Mouse (Mus musculus): ENCODE results near the gene Gm7247. TPM values are rescaled to one million over a fixed set of nuclear protein-coding genes. Genes with fewer than 3 reads are reported as not detected.
"Not testable (repeated sequence)": the region's sequence is repeated elsewhere in the genome, so short reads cannot be mapped to it uniquely, and the experiment has no call there.

Gm7247 gene
- total RNA-seq (2021) = not detected
- long read RNA-seq, experiment 1 = 0 reads
- long read RNA-seq, experiment 2 = 0 reads

DNA sequence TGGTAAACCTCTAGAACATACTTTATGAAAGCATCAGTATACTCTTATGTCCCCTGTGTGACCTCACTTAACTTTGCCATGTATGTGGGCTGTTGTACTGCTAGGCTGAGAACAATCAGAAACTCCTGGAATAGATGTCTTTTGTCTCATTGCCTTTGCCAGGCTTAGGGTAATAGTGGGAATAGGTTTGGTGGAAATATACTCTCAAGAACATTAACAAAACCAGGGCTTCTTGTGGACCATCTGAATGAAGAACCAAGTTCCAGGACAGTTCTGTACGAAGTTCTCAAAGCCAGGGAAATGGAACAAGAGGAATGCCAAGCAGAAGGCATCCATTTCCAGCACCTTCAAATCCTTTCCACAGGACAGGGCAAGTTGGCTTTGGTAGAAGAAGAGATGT is at the start of gene Gm7247:
TSS of gene Gm7247 (plus strand) at position 301 of the 400 bp plus-strand sequence.
- intact Hi-C loops (cut with DNase I) = no loop called here
- DNase-seq = no peak

DNA sequence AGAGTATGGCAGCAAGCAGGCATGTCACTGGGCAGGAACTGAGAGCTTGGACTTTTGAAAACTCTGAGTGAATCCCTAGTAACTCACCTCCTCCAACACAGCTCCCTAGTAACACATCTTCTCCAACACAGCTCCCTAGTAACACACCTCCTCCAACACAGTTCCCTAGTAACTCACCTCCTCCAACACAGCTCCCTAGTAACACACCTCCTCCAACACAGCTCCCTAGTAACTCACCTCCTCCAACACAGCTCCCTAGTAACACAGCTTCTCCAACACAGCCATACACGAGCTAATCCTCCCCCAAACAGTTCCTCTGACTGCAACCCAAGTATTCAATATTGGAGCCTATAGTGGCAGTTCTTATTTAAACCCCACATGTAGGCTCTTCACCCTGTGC is 37.6 kb upstream of the Gm7247 start:
- intact Hi-C loops (cut with DNase I) = no loop called here
- DNase-seq = no peak

DNA sequence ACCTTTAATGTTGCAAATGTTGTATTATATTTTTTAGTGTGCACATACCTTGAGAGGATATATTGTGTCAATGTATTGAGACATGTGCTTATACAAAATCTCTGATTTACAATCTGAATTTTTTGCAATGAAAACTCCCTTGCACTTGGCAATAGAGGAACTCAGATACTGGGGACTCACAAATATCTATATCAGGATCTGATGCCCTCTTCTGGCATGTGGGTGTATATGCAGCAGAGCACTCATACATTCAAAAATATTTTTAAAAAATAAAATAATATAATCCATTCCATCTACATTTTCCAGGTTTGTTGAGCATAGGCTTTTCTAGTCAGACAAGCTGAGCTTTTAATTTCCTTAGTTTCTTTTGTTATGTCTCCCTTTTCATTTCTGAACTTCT is 15.5 kb upstream of the Gm7247 start:
- no peak for DNase-seq
- intact Hi-C loops (cut with DNase I) = no loop called here

GRCm38 (mm10) chr14:51358111-51358982 is 3.2 kb upstream of the Gm7247 start:
- no peak for DNase-seq
- intact Hi-C loops (cut with DNase I) = no loop called here

DNA sequence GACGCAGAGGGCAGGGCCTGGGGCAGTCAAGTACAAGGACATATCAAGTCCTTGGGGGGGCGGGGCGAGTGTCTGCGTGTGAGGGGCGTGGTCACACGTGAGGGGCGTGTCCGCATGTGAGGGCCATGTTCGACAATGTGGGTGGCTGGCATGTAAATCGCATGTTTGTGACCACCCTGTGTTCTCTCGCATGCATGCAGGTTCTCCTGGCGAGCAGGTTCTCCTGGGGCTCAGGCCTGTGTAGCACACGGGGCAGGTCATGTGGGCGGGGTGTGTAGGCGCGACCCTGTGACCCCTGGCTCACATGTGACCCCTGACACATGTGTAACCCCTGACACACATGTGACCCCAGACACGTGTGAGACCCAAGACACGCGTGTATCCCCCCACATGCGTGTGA is 21.2 kb downstream of the Gm7247 start:
- intact Hi-C loops (cut with DNase I) = no loop called here
- DNase-seq = no peak

- intact Hi-C loops (cut with DNase I) = no loop called here
- no peak for DNase-seq
Observed at GRCm38 (mm10) chr14:51384351-51384750, 22.8 kb downstream of the Gm7247 start.

DNA sequence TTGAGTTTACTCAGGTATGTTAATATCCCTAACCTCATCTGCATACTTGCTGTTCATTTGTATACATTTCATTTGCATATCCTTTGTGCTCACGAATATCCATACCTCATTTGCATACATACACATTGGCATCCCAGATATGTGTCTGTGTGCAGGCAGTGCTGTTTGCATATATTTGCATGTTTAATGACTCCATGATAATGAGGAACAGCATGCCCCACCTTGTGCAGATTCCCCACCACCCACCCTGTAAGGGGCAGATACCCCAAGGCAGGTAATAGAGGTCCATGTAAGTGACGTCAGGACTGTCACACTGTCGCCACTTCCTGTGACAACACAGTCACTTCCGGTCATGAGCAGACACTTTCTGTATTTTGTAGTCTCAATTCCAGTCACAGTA is 24.2 kb downstream of the Gm7247 start:
- no peak for DNase-seq
- intact Hi-C loops (cut with DNase I) = no loop called here

GRCm38 (mm10) chr14:51387768-51388167 is 26.2 kb downstream of the Gm7247 start:
- DNase-seq = no peak
- intact Hi-C loops (cut with DNase I) = no loop called here

DNA sequence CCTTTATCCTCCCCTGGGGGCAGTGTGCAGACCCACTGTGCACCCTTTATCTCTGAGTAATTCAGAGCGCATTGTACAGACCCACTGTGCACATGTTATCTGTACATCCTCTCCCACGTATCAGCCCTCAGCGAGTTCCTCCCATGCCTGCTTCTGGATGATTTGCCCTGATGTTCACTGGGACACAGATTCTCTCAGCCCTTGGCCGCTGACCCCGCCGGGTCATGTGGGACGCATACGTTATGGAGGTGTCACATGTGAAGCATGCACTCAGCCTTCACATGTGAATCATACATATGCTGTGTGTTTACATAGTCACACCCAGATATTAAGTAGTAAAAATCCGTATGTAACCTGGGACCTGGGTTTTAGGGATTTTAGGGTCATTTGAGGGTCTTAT is 26.7 kb downstream of the Gm7247 start:
- no peak for DNase-seq

DNA sequence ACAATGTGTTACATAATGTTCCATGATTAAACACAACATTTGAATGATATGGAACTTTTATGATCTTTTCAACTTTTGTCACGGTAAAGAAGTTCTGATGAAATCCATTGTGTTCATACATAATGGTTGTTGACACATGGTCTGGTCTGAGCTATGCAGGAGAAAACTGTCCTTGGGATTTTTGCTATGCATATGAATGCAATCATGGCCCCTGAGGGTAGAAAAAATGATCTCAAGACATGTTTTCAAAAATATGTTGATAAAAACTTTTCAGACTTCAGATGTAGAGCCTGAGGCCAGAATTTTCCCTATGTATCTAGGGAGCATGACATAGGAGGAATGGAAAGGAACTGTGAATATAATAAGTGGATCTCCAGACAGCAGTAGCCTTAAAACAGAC is 49.0 kb downstream of the Gm7247 start, which contains the start of gene Vmn2r88:
TSS of gene Vmn2r88 (plus strand) at position 301 of the 400 bp plus-strand sequence.
- intact Hi-C loops (cut with DNase I) = no loop called here
- no peak for DNase-seq

More for the DNA sequence above, 26.7 kb downstream of the Gm7247 start:
- intact Hi-C loops (cut with DNase I) = no loop called here

DNA sequence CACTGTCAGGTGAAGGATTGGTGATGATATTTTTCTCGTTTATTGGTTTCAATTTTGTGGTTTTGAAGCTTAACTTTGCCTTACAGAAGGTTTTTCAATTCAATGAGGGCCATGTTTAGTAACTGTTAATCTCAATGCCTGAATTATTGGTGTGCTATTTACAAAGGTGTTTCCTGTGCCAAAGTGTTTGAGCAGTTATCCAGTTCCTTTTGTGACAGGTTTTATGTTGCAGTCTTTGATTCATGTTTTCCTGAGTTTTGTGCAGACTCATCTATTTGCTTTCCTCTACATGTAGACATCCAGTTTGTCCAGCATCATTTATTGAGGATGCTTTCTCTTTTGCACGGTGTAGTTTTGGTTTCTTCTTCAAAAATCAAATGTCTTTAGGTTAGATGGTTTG is 62.3 kb downstream of the Gm7247 start:
- DNase-seq = no peak
- intact Hi-C loops (cut with DNase I) = no loop called here

GRCm38 (mm10) chr14:51430138-51430537 is 68.6 kb downstream of the Gm7247 start:
- intact Hi-C loops (cut with DNase I); DNase-seq: not testable (repeated sequence)

DNA sequence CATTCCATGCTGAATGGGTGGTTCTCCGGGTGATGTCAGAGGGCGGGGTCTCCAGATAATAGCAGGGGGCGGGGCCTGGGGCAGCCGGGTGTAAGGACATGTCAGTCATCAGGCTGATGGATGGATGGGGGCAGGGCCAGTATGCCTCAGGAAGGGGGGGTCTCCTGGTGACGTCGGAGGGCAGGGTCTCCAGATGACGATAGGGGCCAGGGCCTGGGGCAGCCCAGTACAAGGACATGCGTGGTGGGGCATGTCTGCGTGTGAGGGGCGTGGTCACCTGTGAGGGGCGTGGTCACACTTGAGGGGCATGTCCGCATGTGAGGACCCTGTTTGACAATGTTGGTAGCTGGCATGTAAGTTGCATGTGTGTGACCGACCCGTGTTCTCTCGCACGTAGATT is 73.0 kb downstream of the Gm7247 start:
- intact Hi-C loops (cut with DNase I) = no loop called here
- no peak for DNase-seq

DNA sequence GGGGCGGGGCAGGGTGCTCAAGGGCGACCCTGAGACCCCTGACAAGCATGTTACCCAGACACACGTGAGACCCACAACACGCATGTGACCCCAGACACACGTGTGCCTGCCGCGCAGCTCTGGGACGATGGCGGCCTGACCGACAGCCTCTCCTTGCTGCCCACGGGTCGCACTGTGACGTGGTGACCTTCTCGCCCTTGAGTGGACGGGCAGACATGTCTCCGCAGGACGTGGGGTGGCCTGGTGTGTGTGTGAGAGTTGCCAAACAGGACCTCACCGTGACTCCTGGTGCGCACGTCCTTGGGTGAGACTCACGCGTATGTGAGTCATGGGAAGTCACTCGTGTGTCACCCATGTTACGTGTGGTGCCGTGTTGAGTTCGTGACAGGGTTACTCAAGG is 73.5 kb downstream of the Gm7247 start:
- no peak for DNase-seq
- intact Hi-C loops (cut with DNase I) = no loop called here

DNA sequence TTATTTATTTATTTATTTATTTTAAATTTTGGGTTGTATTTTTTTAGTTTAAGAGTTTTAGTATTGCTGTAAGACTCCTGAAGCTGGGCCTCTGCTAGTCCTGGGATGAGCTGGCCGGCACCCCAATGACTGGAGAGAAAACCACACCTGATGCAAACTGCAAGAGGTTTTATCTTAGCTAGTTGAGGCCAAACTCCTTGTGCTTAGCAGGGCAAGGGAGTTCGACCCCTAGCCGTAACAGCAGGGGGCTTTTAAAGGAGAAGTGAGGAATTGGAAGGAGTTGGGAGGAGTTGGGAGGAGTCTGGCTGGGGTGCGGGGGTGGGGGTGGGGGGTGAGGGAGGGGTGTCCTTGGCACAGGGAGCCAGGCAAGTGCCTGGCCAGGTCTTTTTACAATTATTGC is 77.4 kb downstream of the Gm7247 start:
- intact Hi-C loops (cut with DNase I) = no loop called here
- DNase-seq = no peak

DNA sequence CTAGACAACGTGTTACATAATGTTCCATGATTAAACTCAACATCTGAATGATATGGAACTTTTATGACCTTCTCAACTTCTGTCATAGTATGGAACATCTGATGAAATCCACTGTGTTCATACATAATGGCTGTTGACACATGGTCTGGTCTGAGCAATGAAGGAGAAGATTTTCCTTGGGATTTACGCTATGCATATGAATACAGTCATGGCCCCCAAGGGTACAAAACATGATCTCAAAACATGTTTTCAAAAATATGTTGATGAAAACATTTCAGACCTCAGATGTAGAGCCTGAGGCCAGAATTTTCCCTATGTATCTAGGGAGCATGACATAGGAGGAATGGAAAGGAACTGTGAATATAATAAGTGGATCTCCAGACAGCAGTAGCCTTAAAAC is 90.0 kb downstream of the Gm7247 start, which contains the start of gene Vmn2r89:
TSS of gene Vmn2r89 (plus strand) at position 301 of the 400 bp plus-strand sequence.
- intact Hi-C loops (cut with DNase I); DNase-seq: not testable (repeated sequence)

DNA sequence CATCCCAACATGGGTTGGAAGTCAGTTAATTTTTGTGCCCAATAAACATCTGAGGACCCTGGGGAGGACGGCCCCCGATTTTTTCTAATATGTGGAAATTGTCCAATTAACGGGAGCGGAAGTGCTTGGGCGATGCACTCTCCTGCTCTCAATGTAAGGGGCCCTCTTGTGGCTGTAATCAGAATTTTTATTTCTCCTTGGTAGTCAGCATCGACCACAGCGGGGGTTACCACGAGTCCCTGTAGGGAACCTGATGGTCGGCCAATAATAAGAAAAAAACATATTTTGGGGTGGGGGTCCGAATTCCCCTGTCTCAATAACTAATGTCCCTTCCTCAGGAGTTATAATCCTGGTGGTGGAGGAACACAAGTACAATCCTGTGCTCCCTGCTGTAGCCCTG is 118.7 kb downstream of the Gm7247 start:
- intact Hi-C loops (cut with DNase I); DNase-seq: not testable (repeated sequence)

DNA sequence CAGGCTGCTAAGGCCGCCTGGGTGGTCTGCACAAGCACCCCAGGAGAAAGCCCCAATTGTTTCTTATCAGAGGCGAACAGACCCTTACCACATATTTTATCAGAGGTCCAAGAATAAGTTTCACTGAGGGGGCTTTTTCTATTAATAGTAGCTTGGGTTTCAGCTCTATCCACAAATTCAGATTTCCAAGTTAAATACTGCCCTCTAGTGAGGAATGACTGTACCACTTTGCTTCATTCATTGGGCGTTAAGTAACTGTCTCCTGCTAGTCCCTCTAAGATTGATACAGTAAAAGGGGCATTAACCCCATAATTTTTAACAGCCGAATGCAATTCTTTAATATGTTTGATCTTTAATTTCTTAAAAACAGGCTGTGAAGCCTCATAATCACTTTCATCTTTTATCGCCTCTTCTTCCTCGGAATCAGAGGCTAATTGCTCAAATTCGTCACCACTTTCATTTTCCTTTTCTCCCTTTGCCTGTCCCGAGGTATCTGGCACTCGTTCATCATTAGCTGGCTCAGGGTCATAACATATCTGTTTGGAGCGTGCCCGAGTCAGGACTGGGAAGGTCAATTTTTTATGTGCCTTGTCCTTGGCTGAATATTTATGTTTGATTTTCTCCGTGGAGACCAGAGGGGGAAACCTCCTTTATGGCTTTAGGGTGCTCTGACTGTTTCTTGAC is 119.9 kb downstream of the Gm7247 start:
- DNase-seq; intact Hi-C loops (cut with DNase I): not testable (repeated sequence)

GRCm38 (mm10) chr14:51482051-51482715 is 120.6 kb downstream of the Gm7247 start:
- intact Hi-C loops (cut with DNase I) = no loop called here
- DNase-seq = no peak

GRCm38 (mm10) chr14:51482971-51483381 is 121.4 kb downstream of the Gm7247 start:
- DNase-seq; intact Hi-C loops (cut with DNase I): not testable (repeated sequence)

GRCm38 (mm10) chr14:51483671-51484070 is 122.1 kb downstream of the Gm7247 start:
- no peak for DNase-seq
- intact Hi-C loops (cut with DNase I) = no loop called here
